Mouse (Mus musculus): ENCODE measurements around the gene Vmn1r228. TPM values are rescaled to one million over a fixed set of nuclear protein-coding genes. Genes with fewer than 3 reads are reported as not detected.

Gene Vmn1r228
- not detected for total RNA-seq (2021)
- long read RNA-seq, experiment 1, result 0 reads
- long read RNA-seq, experiment 2, result 0 reads

DNA sequence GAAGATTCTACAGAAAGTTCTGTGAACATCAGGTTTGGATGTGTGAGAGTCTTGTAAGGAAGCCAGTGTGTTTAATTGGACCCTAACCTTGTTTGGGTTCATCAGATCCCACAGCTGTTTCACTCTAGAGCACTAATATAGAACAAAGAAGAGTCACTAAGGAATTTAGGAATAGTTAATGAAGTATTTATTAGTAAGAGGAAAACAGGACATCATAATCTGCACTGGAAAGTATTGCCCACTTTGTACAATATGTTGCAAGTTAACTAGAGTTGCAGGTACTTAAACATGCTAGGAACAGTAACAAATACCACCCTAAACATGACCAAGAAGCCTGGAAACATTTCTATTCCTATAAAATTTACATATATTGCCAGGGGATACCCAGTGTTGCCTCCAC is at the start of gene Vmn1r228:
TSS of gene Vmn1r228 (minus strand) at position 101 of the 400 bp plus-strand sequence.
- no peak for DNase-seq

DNA sequence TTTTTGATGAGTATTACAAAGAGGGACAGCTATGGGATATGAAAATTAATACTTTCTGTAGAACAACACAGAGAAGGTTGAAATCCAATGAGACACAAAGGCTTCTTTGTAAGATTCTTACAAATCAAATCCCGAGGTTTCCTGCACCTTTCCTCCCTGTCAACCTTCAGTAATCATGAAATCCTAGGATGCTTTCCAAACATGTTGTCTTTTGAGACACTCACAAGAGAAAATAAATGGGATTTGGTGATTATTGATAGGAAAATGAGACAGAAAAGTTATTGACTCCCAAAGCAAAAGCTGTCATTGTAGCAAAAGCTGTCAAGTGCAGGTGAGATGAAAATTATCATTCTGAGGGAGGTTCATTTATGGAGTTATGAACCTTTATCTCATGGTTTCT is 25.3 kb upstream of the Vmn1r228 start, which contains the start of gene Vmn1r229:
TSS of gene Vmn1r229 (plus strand) at position 301 of the 400 bp plus-strand sequence.
- DNase-seq, result no peak

GRCm38 (mm10) chr17:20729543-20729942 is 56.4 kb downstream of the Vmn1r228 start, which contains the start of gene Vmn1r227:
TSS of gene Vmn1r227 (plus strand) at chr17:20729843.
- no peak for DNase-seq

Other genes with a start within 250 kb of the Vmn1r228 start
- gene Vmn2r109, start 221.4 kb downstream of the Vmn1r228 start, total RNA-seq (2021), result not detected
- gene Vmn2r110, start 189.7 kb downstream of the Vmn1r228 start, total RNA-seq (2021), result not detected
- not detected for gene Fpr-rs3, start 161.3 kb downstream of the Vmn1r228 start, total RNA-seq (2021)
- not detected for gene Vmn1r226, start 103.3 kb downstream of the Vmn1r228 start, total RNA-seq (2021)
- not detected for gene Vmn1r227, start 56.3 kb downstream of the Vmn1r228 start, total RNA-seq (2021)
- gene Vmn1r229, start 25.4 kb upstream of the Vmn1r228 start, total RNA-seq (2021), result under 1 TPM in 1 of 2 experiments, not detected in 1; 0.03 TPM
- gene Vmn1r230, start 54.3 kb upstream of the Vmn1r228 start, total RNA-seq (2021), result not detected
- gene Vmn1r231, start 118.9 kb upstream of the Vmn1r228 start, total RNA-seq (2021), result not detected
- not detected for gene Vmn1r232, start 133.6 kb upstream of the Vmn1r228 start, total RNA-seq (2021)
- gene Ppp2r1a, start 159.2 kb upstream of the Vmn1r228 start, total RNA-seq (2021), result 100 to 1,000 TPM; 260 to 272 TPM
- gene Vmn1r233, start 210.3 kb upstream of the Vmn1r228 start, total RNA-seq (2021), result not detected
- 10 to 100 TPM; 13.7 to 22.3 TPM for gene Zfp160, start 222.7 kb upstream of the Vmn1r228 start, total RNA-seq (2021)